Mouse (Mus musculus) cerebellum, adult 2 months (tissue): ENCODE measurements around the gene Efna3.

ENCODE experiments used
- CTCF ChIP-seq: fragments of 200-500 bp; IDR thresholded peaks from 2 replicates; pipeline ENCODE4 v1.5.1; 2011; ENCODE audit warnings: low read depth, mild to moderate bottlenecking, control low read depth, low read length, moderate library complexity, borderline replicate concordance; ENCODE audit not compliant: insufficient read depth
- POLR2A ChIP-seq: fragments of 200-500 bp; IDR thresholded peaks from 2 replicates; pipeline ENCODE4 v1.6.1; 2011; ENCODE audit warnings: low read length, control low read depth, borderline replicate concordance; ENCODE audit not compliant: insufficient read depth

DNA sequence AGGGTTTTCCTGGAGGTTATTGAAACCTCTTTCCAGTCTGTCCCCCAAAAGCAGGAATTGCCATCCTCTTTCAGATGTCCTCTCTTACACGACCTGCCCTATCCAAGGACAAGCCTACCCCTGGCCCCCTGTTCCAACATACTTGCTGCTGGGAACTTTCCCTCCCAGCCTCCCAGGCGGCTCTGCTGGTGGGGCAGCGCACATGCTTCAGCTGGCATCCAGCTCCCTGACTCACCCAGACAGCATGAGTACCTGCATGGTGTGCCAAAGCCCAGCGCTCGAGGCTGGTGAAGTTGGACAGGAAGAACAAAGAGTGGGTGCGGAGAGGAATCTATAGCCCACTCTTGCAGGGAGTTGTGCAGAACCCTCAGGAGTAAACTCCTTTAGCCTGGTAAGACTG is 51.9 kb downstream of the Efna3 start:
- TF ChIP-seq CTCF (no peak), POLR2A (no peak)
